Mouse (Mus musculus): ENCODE data around the gene Rnf145. TPM values are rescaled to one million over a fixed set of nuclear protein-coding genes. Genes with fewer than 3 reads are reported as not detected.

Rnf145 gene
- total RNA-seq (2023): 167 TPM

GRCm38 (mm10) chr11:44518281-44519095 lies at the start of gene Rnf145:
Gene Rnf145 (plus strand): TSS chr11:44518964.

GRCm38 (mm10) chr11:44470432-44471336 lies 48.1 kb upstream of the Rnf145 start, which contains the start of gene Ublcp1:
Gene Ublcp1 (minus strand): TSS chr11:44470498.

Other genes starting within 250 kb of the Rnf145 start
- gene Il12b, start 118.9 kb upstream of the Rnf145 start, total RNA-seq (2023): not detected
- 22.9 TPM for gene Ublcp1, start 48.5 kb upstream of the Rnf145 start, total RNA-seq (2023)
- 15.0 TPM for gene Ebf1, start 98.4 kb downstream of the Rnf145 start, total RNA-seq (2023)